Mouse (Mus musculus): ENCODE measurements around the gene Crb2.

Crb2 gene

DNA sequence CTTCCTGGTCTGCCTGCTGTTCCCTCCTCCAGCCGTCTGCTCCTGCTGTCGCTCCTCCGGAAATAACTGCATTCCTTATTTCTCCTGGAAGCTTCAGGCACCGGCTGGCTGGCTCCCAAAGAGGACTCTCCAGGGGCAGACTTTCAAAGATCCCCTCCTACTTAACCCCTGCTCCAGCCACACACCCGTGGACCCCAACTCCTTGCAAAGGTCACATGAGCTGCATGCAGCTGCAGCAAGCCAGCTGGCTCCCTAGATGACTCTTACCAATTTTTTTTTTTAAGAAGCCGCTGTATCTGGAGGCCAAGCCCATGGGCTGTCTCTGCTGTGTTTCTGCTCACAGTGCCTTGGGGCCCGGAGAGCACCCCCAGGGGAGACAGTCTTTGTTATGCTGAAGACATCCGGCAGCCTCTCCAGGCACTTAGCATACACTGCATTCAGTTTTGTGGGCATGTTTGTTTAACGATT is 8.9 kb upstream of the Crb2 start:
- peak; percentile 38 for DNase-seq

DNA sequence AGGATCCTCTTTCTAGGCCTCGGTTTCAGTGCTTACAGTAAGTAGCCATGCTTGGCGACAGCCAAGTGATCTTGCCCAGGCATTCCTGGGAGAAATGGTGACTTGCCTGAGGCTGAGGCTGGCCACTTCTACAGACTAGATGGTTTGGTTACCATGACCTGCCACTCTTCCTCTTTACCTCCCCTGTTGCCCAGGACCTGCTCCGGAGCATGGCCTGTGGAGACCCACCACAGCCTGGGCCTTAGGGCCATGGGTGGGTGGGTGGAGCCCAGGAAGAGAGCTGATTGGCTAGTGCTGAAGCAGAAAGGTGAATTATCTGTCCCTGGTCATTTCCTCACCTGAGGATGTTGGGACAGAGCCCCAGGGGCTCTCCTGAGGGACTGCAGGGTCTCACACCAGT is 8.3 kb upstream of the Crb2 start:
- DNase-seq, result no peak

DNA sequence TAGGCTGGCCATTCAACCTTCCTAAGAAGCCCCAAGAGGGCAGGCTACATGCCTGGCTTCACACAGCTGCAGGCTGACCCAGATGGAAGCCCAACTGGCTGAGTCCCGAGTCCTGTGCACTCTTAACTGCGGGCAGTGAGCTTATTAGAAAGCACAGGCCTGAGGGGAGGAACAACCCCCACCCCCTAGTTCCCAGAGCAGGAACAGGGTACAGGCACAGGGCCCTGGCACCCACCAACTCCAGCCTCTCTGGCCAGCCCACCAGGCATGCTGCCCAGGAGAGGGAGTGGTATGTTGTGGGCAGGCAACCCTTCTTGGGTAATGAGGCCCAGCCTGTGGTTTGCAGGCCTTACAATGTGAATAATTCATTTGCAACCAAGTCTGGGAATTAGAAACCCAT is 7.1 kb upstream of the Crb2 start:
- no peak for DNase-seq

DNA sequence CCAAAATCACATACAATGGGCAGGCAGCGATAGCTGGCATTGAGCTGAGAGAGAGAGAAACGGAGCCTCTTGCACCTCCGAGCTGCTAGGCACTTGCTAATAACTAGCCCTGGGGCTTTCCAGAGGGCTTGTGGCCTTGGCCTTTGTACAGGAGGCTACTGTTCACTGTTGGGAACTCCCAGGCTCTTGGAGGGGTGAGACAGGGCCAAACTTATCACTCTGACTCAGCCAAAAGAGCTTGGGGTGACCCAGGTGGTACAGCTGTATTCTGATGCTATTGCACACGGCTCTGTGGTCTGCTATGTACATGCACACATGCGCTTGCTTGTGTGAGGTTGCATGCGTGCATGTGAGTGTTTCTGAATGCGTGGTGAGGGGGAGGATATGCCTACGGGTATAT is 6.3 kb upstream of the Crb2 start:
- no peak for DNase-seq

DNA sequence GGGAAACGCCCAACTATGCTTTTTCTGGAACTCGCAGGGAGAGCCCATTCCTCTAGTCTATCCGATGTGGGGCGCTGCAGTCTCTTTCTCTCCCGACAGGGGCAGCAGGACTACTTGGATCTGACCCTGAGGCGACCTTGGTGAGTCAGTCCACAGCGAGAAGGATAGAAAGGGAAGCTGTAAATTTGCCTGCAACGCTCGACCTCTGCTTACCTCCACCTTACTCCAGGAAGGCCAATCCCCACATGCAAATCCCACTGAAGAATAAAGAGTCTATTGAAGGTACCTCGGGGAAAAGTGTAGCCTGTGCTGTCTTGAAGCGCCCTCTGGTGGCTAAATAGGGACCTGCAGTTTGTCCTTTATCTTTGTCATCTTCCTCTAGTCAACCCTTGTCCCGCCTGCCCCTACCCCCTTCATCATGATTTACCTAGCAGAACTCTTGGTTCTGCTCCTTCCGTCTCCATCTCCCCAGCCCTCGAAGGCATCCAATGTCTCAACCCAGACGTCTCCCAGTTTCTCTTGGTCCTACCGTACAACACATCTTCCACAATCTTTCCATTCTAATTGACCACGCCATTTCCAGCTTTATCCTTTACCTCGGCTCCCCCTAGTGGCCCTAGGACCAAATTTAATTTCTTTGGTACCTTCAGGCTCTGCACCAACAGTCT is 4.3 kb upstream of the Crb2 start:
- peak; percentile 89 for DNase-seq

DNA sequence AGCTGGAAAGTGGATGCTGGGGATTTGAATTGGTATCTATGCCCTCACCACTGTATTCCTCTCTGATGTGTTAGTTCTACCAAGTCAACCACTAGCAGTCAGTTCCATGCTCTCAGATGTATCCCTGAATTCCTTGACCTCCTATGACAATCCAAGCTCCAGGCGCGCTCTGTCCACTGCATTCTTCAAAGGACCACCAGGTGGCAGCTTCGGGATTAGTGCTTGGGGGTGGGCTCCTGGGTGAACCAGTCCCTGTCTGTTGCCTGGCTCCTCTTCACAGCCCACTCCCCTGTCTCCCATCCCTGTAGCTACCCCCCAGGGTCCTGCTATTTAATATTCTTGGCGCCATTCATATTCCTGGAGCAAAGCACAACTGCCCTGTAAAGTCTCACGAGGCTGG is 1.5 kb upstream of the Crb2 start:
- DNase-seq, result peak; percentile 56

DNA sequence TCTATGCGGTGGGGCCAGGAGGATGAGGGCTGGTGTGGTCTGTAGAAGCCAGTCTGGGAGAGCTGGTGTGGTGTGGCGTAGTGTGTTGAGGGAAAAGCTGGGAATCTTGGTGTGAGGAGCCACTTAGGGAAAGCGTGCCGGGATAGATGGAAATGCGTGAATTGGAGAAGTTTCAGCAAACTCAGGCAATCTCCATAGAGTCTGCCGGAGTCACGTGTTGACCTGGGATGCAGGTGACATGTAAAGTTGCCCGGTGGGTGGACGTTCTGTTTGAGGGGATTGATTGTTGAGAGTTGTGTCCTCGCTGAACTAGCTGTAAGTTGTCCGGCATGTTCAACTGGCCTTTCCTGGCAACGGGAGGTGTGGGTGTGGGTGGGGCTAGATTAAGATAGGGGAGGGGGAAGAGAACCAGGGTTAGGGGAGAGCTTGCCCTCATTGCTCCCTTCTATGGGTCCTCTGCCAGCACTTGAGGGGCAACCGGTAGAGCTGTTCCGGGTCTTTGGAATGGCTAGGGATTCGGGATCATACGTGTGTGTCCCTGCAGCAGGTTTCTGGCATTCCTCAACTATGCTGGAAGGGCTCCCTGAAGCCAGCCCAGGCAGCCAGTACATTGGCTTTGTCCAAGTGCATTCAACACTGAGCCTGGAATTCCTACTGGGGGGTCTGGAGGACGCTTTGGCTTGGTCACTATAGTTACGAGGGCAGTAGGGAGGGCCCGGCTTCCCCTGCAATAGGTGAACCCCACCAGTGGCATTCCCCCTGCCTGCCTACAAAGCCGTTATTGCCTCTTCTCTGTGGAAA is 762 bp downstream of the Crb2 start:
- no peak for DNase-seq

DNA sequence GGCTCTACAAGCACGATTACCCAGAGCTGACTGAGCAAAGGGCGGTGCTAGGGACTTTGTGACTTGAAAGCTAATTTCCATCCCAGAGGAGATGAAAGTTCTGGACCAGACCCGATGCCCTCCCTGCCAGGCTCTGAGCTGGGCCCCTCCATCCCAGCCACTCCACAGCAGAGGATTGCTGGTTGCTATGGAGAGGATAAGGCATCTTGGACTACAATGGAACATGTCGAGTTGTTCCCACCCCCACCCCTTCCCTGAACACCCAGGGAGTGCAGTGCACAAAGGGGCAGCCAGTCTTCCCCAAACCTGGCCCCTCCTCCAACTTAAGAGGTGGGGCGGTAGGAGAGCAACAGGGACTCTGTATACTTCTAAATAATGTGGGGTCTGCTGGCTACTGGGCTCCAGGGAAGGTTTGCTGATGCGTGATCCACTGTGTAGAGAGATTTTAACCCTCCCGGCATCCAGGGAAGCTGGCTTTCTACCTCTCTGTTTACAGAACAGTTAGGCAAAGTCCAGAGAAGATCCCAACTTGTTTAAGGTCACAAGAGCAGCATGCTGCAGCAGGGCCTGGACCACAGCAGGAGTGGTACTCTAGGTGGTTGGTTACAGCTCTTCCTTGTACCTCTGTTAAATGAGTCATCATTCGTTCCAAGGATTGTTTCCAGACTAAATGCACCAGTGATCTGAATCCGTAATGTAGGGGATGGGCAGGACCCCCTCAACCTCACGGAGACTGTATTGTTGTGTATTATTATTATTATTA is 2.1 kb downstream of the Crb2 start:
- no peak for DNase-seq

DNA sequence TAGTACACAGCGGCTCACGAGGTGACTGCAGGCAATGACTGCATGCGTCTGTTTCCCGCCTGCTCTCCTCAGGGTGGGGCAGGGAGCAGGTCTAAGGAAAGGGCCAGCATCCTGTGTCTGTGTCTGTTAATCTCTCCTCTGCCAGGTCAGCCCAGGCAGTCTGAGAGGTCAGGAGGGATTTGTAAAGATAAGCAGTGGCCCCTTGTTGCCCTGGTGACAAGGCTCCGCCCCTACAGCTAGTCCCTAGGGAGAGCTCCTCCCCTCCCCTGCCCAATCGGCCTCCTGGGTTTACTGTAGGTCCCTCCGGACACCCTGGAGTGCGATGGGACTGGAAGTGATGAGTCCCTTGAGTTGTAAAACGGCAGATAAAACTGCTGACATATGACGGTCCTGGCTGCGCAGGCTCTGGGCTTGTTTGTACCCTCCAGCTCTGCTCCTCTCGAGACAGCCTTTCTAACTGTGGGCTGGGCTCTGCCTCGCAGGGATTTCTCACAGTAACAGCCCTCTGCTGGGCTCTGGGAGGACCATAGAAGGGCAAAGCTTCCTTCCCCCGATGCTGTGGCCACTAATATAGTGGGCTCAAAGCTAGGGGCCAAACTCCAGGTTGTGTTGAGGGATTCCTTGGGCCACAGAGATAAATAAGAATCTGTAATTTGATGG is 4.4 kb downstream of the Crb2 start:
- DNase-seq, result peak; percentile 60

DNA sequence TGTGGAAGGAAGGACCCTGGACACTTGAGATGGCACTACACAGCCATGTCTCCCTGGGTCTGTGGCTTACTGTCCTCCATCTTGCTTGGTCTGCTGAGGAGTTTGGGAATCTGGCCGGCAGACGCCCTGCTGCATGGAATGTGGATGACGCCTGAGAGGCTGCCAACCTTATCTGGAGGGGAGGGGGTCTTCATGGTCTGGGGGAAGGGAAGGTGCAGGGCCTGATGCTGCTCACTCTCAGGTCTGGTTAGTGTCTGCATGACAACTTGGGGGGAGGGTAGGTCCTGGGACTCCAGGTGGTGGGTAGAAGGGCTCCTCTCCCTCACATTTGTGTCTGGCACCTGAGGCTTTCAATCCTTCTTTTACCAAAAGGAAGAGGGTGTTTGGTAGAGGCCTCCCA is 5.4 kb downstream of the Crb2 start:
- DNase-seq, result no peak

DNA sequence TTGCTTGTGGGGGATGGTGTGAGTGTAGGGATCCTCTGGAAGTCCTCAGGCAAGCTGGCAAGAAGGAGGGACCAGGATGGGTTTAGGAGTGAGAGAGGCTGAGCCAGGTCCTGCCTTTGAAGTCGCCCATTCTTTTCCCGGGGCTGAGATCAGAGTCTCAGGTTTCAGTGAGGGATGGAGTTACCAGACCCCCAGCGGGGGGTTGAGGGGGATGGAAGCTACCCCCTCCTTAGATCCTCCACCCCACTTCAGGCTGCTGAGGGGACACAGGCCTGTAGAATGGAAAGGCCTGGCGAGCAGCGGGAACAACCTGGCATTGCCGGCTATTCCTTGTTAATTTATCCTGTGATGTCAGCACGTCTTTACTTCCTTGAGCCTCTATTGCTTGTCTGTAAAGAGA is 6.0 kb downstream of the Crb2 start:
- DNase-seq, result no peak

DNA sequence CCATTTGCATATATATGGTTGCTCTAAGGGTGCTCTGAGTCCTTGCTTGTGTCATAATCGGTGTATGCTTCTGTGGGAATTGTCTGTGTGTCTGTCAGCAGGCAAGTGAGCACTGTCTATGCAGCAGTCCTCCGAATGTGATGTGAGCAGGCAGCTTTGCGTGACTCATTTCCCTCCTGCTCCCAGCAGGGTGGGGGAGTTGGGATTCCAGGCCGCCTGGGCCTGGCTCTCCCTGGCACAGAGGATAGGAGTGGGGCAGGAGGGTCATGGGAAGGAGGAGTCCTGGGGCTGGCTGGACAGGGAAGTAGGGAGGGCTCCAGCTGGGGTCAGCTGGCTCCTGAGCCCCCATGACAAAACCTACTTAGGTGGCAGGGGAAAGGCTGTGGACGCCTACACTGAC is 8.4 kb downstream of the Crb2 start:
- DNase-seq, result no peak

DNA sequence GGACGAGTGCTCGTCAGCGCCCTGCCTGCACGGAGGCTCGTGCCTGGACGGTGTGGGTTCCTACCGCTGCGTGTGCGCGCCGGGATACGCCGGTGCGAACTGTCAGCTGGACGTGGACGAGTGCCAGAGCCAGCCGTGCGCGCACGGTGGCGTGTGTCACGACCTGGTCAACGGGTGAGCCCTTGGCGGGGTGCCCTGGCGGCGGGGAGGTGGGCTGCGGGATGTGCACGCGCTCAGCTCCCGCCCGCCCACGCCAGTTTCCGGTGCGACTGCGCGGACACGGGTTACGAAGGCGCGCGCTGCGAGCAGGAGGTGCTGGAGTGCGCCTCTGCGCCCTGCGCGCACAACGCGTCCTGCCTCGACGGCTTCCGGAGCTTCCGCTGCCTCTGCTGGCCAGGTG is 10.4 kb downstream of the Crb2 start:
- no peak for DNase-seq

DNA sequence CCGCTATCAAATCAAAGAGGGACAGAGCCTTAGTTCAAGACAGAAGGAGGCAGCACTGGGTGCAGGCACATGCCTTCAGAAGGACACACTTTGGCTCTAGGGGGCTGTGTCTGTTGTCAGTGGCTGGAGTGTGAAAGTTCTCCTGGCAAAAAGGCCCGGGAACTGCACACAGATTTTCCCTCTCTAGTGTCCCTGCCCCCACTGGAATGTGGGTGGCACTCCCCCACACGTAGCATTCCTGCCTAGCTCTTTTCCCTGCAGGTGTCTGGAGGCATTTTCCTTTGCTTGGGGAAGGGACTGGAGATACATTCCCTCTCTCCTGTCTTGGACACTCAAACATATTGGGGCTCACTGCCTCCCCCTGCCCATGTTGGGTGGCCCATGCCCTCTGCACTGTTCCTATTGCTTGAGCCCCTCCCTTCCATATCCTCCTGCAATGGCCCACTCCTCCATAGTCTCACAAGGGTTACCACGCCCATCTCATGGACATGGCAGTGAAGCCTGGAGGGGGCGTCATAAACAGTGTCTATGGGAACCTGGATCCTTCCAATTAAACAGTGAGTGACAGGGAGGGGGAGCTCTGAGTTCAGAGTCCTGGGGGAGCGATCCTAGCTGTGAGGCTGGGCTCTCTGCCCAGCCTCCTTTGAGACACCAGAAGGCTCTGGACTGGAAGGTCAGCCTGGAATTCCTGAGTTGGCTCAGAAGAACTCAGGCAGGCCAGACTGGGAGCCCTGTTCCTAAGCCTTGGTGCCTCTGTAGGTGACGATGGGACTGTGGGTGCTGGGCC is 12.3 kb downstream of the Crb2 start:
- DNase-seq, result no peak

DNA sequence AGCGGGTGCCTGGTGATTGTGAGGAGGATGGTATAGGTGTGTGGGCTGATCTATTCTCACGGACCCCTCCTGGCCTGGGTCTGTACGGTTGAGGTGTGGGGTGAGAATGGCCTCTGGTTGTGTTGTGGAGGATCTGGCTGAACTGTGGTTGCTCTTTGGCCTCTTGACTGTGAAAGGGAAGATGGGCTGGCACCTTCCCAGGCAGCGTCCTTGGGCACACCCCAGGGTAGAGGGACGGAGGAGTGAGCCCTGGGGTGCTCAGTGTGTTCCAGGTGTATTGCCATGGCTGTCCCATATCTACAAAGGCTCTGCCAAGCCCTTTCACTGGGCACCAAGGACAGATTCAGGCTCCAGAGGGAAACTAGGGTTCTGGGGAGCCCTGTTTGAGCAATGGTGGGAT is 13.0 kb downstream of the Crb2 start:
- DNase-seq, result no peak

DNA sequence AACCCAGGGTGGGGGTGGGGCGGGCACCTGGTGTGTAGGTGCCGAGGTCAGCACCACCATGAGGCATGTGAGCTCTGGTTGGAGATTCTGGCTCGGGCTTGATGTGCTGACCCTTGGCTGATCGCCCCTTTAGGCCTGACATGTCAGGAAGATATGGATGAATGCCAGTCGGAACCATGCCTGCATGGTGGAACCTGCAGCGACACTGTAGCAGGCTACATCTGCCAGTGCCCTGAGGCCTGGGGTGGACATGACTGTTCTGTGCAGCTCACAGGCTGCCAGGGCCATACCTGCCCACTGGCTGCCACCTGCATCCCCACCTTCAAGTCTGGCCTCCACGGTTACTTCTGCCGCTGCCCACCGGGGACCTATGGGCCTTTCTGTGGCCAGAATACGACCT is 13.9 kb downstream of the Crb2 start:
- DNase-seq, result no peak

DNA sequence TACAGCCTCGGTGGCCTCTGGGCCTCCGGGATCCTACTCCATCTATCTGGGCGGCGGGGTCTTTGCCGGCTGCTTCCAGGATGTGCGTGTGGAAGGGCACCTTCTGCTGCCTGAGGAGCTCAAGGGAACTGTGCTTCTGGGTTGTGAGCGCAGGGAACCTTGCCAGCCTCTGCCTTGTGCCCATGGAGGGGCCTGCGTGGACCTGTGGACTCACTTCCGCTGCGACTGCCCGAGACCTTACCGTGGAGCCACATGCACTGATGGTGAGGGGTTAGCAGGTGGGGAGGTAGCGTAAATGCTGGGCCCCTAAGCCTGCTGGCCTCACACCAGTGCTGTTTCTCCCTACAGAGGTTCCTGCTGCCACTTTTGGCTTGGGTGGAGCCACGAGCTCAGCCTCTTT is 14.7 kb downstream of the Crb2 start:
- no peak for DNase-seq

DNA sequence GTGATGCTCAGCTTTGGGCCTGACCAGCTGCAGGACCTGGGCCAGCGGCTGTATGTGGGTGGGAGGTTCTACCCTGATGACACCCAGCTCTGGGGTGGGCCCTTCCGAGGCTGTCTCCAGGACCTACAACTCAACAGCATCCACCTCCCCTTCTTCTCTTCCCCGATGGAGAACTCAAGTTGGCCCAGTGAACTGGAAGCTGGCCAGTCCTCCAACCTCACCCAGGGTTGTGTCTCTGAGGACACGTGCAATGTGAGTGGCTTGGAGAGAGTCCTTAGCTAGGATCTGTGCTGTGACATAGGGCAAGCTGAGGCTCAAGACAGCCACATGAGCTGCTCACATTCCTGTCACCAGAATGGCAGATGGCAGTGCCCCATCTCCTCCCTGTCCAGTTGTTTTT is 15.3 kb downstream of the Crb2 start:
- no peak for DNase-seq

DNA sequence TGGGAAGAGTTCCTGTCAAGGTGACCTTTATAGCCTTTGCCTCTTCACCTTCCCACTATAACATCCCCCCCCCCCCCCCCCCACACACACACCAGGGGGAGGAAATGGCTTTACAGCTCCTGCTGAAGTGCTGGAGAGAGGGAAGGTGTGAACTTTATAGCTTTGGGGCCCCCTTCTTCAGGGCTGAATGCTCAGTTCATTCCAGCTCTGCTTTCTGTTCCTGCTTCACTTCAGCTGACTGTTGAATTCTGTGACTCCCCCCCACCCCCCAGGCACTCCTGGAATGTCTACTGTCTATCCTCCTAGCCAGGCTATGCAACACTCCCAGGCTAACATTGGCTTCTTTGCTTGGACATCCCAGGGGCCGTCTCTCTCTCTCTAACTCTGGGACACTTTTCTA is 20.0 kb downstream of the Crb2 start:
- no peak for DNase-seq

DNA sequence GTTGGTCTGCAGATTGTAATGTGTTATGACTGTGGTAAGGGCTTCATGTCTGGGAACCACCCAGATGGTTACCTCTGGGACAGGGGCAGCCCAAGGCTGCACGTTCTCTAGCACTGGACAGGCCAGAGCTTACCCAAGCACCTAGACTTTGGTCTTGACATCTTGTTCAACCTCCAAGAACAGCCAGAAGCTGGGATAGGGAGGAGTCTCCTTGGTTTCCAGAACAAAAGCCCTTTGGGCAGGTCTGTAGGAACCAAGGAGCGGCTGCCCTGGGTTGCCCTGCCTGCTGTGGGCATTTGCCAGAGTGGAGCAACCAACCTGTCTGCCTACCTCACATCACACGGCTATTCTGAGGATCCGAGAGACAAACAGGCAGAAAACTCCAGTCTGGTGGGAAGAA is 21.0 kb downstream of the Crb2 start:
- DNase-seq, result no peak

DNA sequence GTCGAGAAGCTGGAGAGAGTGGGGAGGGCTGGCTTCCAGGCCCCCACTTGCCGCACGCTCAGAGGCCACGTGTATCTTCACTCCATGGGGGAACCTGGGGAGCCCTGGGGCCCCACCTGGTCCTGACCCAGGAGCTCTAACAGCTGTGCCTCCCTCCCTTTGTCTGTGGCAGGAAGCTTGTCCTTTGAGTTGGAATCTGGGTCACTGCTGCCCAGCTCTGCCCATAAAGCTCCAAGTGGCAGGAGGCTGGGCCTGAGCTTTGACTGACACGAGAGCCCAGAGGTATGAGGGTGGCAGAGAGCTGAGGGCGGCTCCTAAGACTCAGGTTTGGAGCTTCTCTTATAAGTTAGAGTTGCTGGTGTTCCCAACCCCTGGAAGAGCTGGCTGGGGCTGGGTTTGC is 23.1 kb downstream of the Crb2 start:
- no peak for DNase-seq

DNA sequence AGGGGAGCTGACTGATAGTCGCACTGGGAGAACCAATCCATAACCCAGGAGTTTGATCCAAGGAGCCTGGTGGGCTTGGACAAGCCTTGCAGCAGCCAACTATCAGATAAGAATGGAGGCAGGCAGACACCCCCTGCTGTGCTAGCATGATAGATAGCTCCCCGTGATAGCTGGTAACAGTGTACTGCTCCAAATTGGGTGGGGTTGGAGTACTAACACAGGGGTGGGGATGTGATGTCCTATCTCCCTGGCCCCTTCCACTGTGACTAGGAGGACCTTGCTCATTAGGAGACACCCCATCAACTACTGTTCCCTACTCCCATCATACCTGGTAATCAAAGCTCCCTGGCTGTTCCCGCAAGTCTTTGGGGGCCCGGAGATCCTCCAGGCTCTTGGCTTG is 25.6 kb downstream of the Crb2 start:
- no peak for DNase-seq
